Mouse (Mus musculus) bone marrow, adult 2 months (tissue): ENCODE measurements around the gene Gadd45g.

Experiments used
- CTCF ChIP-seq: fragments of 200-500 bp; IDR thresholded peaks from 2 replicates; pipeline ENCODE4 v1.5.1; 2011; ENCODE audit warnings: low read length, control low read depth; ENCODE audit not compliant: control insufficient read depth, insufficient read depth
- POLR2A ChIP-seq: fragments of 200-500 bp; IDR thresholded peaks from 2 replicates; pipeline ENCODE4 v1.6.1; 2011; ENCODE audit warnings: low read depth, mild to moderate bottlenecking, control low read depth, low read length, borderline replicate concordance; ENCODE audit not compliant: control insufficient read depth

DNA sequence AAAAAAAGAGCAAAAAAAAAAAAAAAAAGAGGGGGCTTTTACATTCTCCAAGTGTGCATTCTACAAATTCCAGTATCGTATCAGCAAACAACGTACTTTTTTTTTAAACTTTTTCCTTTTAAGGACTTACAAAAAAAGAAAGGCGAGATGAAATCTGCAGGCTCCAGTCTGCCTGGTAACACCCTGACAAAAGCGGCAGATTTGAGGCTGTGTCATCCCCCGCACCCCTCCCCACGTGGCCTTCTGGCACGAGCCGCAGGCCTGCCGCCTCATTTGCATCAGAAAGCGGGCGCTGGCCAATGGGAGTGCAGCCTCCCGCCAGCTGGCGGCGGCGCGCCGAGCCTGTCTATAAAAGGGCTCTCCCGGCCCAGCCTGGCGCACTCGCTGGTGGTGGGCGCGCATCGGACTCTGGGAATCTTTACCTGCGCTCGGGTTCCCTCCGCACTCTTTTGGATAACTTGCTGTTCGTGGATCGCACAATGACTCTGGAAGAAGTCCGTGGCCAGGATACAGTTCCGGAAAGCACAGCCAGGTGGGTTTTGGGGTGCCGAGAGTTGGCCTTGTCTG is at the start of gene Gadd45g:
- TF ChIP-seq POLR2A, result peak; percentile 99
- TF ChIP-seq CTCF, result no peak; the same call in 1 of the 2 replicates
